8 mouse cellular contexts compared by ENCODE assay signal in the genomic region with DNA sequence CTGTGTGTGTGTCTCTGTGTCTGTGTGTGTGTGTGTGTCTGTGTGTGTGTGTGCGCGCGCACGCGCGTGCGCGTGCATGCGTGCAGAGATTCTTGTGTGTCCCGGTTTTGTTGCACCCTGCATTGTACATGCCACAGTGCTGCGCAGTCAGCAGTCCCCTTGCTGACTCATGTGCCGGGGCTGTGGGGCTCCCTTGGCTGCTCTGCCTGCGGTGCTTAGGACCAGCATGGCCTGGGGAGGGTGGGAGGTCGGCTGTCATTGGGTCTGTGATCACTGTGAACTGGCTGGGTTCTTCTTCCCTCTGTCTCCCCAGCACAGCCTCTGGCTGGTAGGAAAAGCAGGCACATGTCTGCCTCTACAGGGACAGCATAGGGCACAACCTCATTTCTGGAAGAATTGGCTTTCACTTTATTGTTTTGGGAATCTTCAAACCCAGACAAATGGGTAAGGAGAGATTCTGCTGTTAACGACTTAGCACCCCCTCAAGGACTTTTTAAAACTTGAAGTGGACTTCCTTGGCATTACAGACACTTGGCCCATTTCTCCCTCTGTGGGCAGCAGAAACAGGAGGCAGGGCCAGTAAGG. TPM values are rescaled to one million over a fixed set of nuclear protein-coding genes. Genes with fewer than 3 reads are reported as not detected.
DNase-seq lines count a peak whose midpoint lies in the region; ATAC-seq and TF ChIP-seq lines count a peak whose summit lies in the region.

No protein-coding gene starts in this region.

- 62% methylated on average over 15 of the region's 15 CpGs for WGBS in forebrain, embryonic 16.5 days
- 65% methylated on average over 15 of the region's 15 CpGs for WGBS in intestine, embryonic 15.5 days
- 48% methylated on average over 15 of the region's 15 CpGs for WGBS in liver, embryonic 16.5 days (ENCODE audit: insufficient replicate concordance)
- 60% methylated on average over 15 of the region's 15 CpGs for WGBS in neural tube, embryonic 12.5 days

- no peaks in the 10 kb centered on the region for H3K9me3 ChIP-seq in forebrain, embryonic 16.5 days (ENCODE audit: control insufficient read depth, low read length)
- H3K9me3 ChIP-seq in intestine, embryonic 15.5 days, result no peaks in the 10 kb centered on the region
- H3K9me3 ChIP-seq in liver, embryonic 16.5 days (replicated peaks; ENCODE audit: control insufficient read depth, low read length), result no peaks in the 10 kb centered on the region
- H3K9me3 ChIP-seq in neural tube, embryonic 12.5 days, result no peaks in the 10 kb centered on the region

- H3K4me1 ChIP-seq in forebrain, embryonic 16.5 days (replicated peaks; ENCODE audit: control insufficient read depth, insufficient read depth, low read length), result peaks cover 56% of the 10 kb centered on the region
- H3K4me1 ChIP-seq in intestine, embryonic 15.5 days (replicated peaks), result peaks cover 26% of the 10 kb centered on the region
- peaks cover 35% of the 10 kb centered on the region for H3K4me1 ChIP-seq in liver, embryonic 16.5 days (ENCODE audit: control insufficient read depth, low read depth, low read length)
- peaks cover 66% of the 10 kb centered on the region for H3K4me1 ChIP-seq in neural tube, embryonic 12.5 days

- ATAC-seq in forebrain, embryonic 16.5 days, result peak; percentile 49
- peak; percentile 44; the same call in 1 of the 2 replicates for ATAC-seq in intestine, embryonic 15.5 days
- no peak; the same call in 1 of the 2 replicates for ATAC-seq in liver, embryonic 16.5 days (ENCODE audit: low read depth)
- peak; percentile 51 for ATAC-seq in neural tube, embryonic 12.5 days (ENCODE audit: low FRiP score, low read depth)

- H3K27ac ChIP-seq in layer of hippocampus, adult 2 months, result peak overlapping the region; percentile 86
- peak overlapping the region; percentile 74; the same call in 1 of the 2 replicates for H3K27ac ChIP-seq in forebrain, embryonic 16.5 days (ENCODE audit: low read length)
- H3K27ac ChIP-seq in intestine, embryonic 15.5 days, result peak overlapping the region; percentile 74
- peak overlapping the region; percentile 73; the same call in 1 of the 2 replicates for H3K27ac ChIP-seq in liver, embryonic 16.5 days (ENCODE audit: low read length)
- peak overlapping the region; percentile 51; the same call in 1 of the 2 replicates for H3K27ac ChIP-seq in neural tube, embryonic 12.5 days

- peak overlapping the region; percentile 38 for H3K4me2 ChIP-seq in forebrain, embryonic 16.5 days (ENCODE audit: low read length)
- H3K4me2 ChIP-seq in intestine, embryonic 15.5 days (replicated peaks), result peak overlapping the region; percentile 53
- H3K4me2 ChIP-seq in liver, embryonic 16.5 days (ENCODE audit: low read depth, low read length), result peak overlapping the region; percentile 70
- peak overlapping the region; percentile 48 for H3K4me2 ChIP-seq in neural tube, embryonic 12.5 days (replicated peaks)

- H3K4me3 ChIP-seq in layer of hippocampus, adult 2 months, result peak overlapping the region; percentile 52
- peak overlapping the region; percentile 11; the same call in 1 of the 2 replicates for H3K4me3 ChIP-seq in forebrain, embryonic 16.5 days (replicated peaks; ENCODE audit: low read length)
- peak overlapping the region; percentile 11; the same call in 1 of the 2 replicates for H3K4me3 ChIP-seq in intestine, embryonic 15.5 days (replicated peaks)
- H3K4me3 ChIP-seq in liver, embryonic 16.5 days (ENCODE audit: low read depth, low read length), result peak overlapping the region; percentile 41
- no peak overlapping the region for H3K4me3 ChIP-seq in neural tube, embryonic 12.5 days

- DNase-seq in layer of hippocampus, adult 2 months (ENCODE audit: low spot score in 2 of 2), result no peak
- DNase-seq in layer of hippocampus, adult 18-20 months (ENCODE audit: low spot score in 2 of 2), result no peak
- peak; percentile 83 for DNase-seq in T-cell, adult 2 months (ENCODE audit: low spot score)
- DNase-seq in frontal cortex, postnatal 14 days (ENCODE audit: low spot score in 2 of 2), result no peak

- H3K27me3 ChIP-seq in forebrain, embryonic 16.5 days (replicated peaks; ENCODE audit: control insufficient read depth, insufficient read depth, low read length), result no peaks in the 10 kb centered on the region
- H3K27me3 ChIP-seq in intestine, embryonic 15.5 days (replicated peaks), result no peaks in the 10 kb centered on the region
- no peaks in the 10 kb centered on the region for H3K27me3 ChIP-seq in liver, embryonic 16.5 days (ENCODE audit: control insufficient read depth, insufficient read depth, low read depth, low read length)
- no peaks in the 10 kb centered on the region for H3K27me3 ChIP-seq in neural tube, embryonic 12.5 days (replicated peaks)

- peak overlapping the region; percentile 36 for H3K9ac ChIP-seq in forebrain, embryonic 16.5 days (replicated peaks; ENCODE audit: low read depth, low read length)
- H3K9ac ChIP-seq in intestine, embryonic 15.5 days, result no peak overlapping the region
- H3K9ac ChIP-seq in liver, embryonic 16.5 days (ENCODE audit: low read depth, low read length), result peak overlapping the region; percentile 42
- H3K9ac ChIP-seq in neural tube, embryonic 12.5 days, result peak overlapping the region; percentile 44; the same call in 1 of the 2 replicates

- no peaks in the 10 kb centered on the region for H3K36me3 ChIP-seq in forebrain, embryonic 16.5 days (ENCODE audit: control insufficient read depth, insufficient read depth)
- H3K36me3 ChIP-seq in intestine, embryonic 15.5 days, result no peaks in the 10 kb centered on the region
- H3K36me3 ChIP-seq in liver, embryonic 16.5 days (ENCODE audit: control insufficient read depth, insufficient read depth), result no peaks in the 10 kb centered on the region
- H3K36me3 ChIP-seq in neural tube, embryonic 12.5 days, result peaks cover 4% of the 10 kb centered on the region; the same call in 1 of the 2 replicates

- peak; percentile 28; the same call in 1 of the 2 replicates for TF ChIP-seq CTCF in layer of hippocampus, adult 2 months (conservative IDR thresholded peaks at IDR 0.05)

RNA-seq across cellular contexts. Expression of a gene that starts 11.2 kb away (rescaled TPM):
- total RNA-seq in layer of hippocampus, adult 2 months (2021), result 10 to 100 TPM; 11.1 to 15.6 TPM
- total RNA-seq in layer of hippocampus, adult 18-20 months (2021), result 10 to 100 TPM in 1 of 2 experiments, 1 to 10 TPM in 1; 9.1 to 12.9 TPM
- 32.7 and 33.3 TPM in 2 replicates for polyA plus RNA-seq in forebrain, embryonic 16.5 days (2015; fragmentation: Nextera tagmentation; extraction: Ambion mirVana)
- polyA plus RNA-seq in intestine, embryonic 15.5 days (2015; fragmentation: Nextera tagmentation; extraction: Ambion mirVana), result 4.4 and 4.7 TPM in 2 replicates
- 1.4 and 1.5 TPM in 2 replicates for polyA plus RNA-seq in liver, embryonic 16.5 days (2015; fragmentation: Nextera tagmentation; extraction: Ambion mirVana)
- polyA plus RNA-seq in neural tube, embryonic 12.5 days (2016; fragmentation: Nextera tagmentation; extraction: Ambion mirVana), result 35.8 and 37.3 TPM in 2 replicates
